Mouse (Mus musculus): ENCODE results near the gene Gm49322. TPM values are rescaled to one million over a fixed set of nuclear protein-coding genes. Genes with fewer than 3 reads are reported as not detected.

Gene Gm49322
- polyA plus RNA-seq, 1 experiment: 1.9 TPM

DNA sequence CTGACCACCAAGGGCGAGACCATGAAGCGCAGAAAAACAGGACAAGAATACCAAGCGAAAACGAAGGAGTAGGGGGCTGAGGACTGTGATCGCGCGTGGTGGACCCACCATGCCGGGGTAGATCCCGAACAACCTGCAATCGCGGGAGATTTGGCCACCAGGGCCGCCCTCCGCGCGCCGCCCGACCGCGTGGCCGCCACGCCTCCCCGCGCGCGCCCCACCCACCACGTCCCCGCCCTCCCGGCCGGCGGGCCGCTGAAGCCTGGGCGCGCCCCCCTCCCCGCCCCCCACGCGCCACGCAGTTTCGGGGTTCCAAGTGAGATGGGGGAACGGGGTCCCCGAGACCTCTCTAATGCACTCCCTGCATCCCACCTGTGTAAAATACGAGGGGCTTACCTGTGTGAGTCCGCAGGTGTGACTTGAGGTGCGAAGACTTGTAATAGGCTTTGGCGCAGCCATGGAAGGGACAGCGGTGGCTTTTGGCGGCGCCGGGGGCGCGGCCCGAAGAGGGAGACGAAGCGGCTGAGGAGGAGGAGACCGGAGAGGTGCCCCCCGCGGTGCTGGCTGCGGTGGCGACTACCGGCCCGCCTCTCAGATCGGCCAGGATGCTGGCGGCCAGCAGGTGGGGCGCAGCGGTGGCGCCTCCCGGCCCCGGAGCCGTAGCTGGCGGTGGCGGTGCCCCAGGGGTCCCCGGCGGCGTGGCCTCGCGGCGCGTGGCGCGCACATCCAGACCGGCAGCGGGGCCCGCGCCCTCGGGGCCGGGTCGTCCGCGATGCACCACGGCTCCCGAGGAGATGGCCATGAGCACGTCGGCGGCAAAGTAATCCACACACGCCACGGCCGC is 29.2 kb upstream of the Gm49322 start:
- no peak for TF ChIP-seq CTCF (IDR thresholded peaks at IDR 0.05; ENCODE audit: control insufficient read depth, insufficient read depth, insufficient replicate concordance, low read depth, low read length)
- no peaks in the 10 kb centered on the region for H3K27me3 ChIP-seq (ENCODE audit: control insufficient read depth, insufficient read depth, low read length)
- H3K4me3 ChIP-seq (ENCODE audit: control insufficient read depth, low read depth, low read length): peak overlapping the region; percentile 92
- no peaks in the 10 kb centered on the region for H3K36me3 ChIP-seq (ENCODE audit: control insufficient read depth, insufficient read depth, low read length)
- peaks cover 29% of the 10 kb centered on the region for H3K4me1 ChIP-seq (ENCODE audit: control insufficient read depth, insufficient read depth, low read length)
- peak overlapping the region; percentile 82 for H3K27ac ChIP-seq (ENCODE audit: control insufficient read depth, insufficient read depth, low read depth, low read length)

GRCm38 (mm10) chr10:80577195-80578130 is 28.4 kb upstream of the Gm49322 start, which contains the start of gene Klf16:
Klf16 (minus strand) TSS chr10:80577321.
- peaks cover 29% of the 10 kb centered on the region for H3K4me1 ChIP-seq (ENCODE audit: control insufficient read depth, insufficient read depth, low read length)
- H3K4me3 ChIP-seq (ENCODE audit: control insufficient read depth, low read depth, low read length): peak within 1 kb of the TSS; percentile 92
- TF ChIP-seq POLR2A (IDR thresholded peaks at IDR 0.05; ENCODE audit: control insufficient read depth, low read depth, low read length) (peak; percentile 64), CTCF (IDR thresholded peaks at IDR 0.05; ENCODE audit: control insufficient read depth, insufficient read depth, insufficient replicate concordance, low read depth, low read length) (no peak)
- H3K36me3 ChIP-seq (ENCODE audit: control insufficient read depth, insufficient read depth, low read length): no peaks in the 10 kb centered on the region
- H3K27ac ChIP-seq (ENCODE audit: control insufficient read depth, insufficient read depth, low read depth, low read length): peak within 1 kb of the TSS; percentile 86
- H3K27me3 ChIP-seq (ENCODE audit: control insufficient read depth, insufficient read depth, low read length): no peaks in the 10 kb centered on the region

DNA sequence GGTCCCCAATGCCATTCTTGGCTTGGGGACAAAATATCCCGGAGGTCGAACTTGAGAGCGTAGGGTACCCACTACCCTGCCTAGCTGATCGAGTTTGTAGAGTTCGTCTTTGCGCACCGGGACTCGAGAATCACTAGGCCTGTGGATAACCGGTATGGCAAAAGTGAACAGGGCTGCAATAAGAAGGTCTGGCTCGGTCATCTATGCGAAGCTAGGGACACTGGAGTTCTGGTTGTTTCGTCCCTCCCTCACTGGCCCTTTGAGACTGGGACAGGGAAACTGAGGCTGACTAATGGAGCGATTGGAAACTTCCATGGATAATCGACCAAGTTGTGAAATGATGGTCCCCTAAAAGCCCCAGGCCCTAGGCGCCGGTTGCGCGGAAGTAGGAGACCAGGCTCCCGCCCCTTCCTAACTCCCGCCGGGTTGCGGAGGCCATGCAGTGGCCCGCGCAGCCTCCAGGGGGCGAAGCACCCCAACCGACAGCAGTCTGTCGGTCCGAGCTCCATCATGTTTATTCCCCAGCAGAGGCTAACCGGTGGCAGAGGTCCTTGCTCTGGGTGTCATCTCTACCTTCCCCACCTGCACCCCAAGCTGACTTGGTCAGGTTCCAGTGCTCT is 27.6 kb upstream of the Gm49322 start:
- H3K36me3 ChIP-seq (ENCODE audit: control insufficient read depth, insufficient read depth, low read length): no peaks in the 10 kb centered on the region
- H3K4me3 ChIP-seq (ENCODE audit: control insufficient read depth, low read depth, low read length): peak overlapping the region; percentile 62
- H3K27me3 ChIP-seq (ENCODE audit: control insufficient read depth, insufficient read depth, low read length): no peaks in the 10 kb centered on the region
- H3K4me1 ChIP-seq (ENCODE audit: control insufficient read depth, insufficient read depth, low read length): peaks cover 29% of the 10 kb centered on the region
- peak overlapping the region; percentile 55 for H3K27ac ChIP-seq (ENCODE audit: control insufficient read depth, insufficient read depth, low read depth, low read length)
- peak; percentile 66 for TF ChIP-seq CTCF (IDR thresholded peaks at IDR 0.05; ENCODE audit: control insufficient read depth, insufficient read depth, insufficient replicate concordance, low read depth, low read length)
- peak; percentile 20; the same call in 1 of the 2 replicates for TF ChIP-seq POLR2A (IDR thresholded peaks at IDR 0.05; ENCODE audit: control insufficient read depth, low read depth, low read length)

DNA sequence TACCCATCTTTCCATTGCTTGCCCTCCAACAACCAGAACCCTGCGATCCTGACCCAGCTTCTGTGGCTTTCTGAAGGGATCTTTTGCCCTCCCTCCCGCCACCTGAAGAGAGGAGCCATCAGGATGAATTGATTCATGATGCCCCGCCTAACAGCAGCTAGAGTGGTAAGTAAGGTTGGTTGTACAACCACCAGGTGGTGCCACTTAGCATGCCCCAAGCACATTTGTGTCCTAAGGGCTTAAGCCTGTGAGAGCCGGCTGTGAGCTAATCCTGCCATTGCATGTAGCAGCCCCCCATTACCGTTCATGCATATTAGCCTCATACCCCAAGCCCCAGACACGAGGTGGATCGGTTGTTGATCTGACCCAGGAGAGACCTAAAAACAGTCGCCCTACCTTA is 26.9 kb upstream of the Gm49322 start:
- TF ChIP-seq POLR2A (IDR thresholded peaks at IDR 0.05; ENCODE audit: control insufficient read depth, low read depth, low read length) (no peak), CTCF (IDR thresholded peaks at IDR 0.05; ENCODE audit: control insufficient read depth, insufficient read depth, insufficient replicate concordance, low read depth, low read length) (peak; percentile 34; the same call in 1 of the 2 replicates)
- H3K27ac ChIP-seq (ENCODE audit: control insufficient read depth, insufficient read depth, low read depth, low read length): no peak overlapping the region

GRCm38 (mm10) chr10:80583047-80583446 is 22.8 kb upstream of the Gm49322 start:
- H3K4me1 ChIP-seq (ENCODE audit: control insufficient read depth, insufficient read depth, low read length): peaks cover 32% of the 10 kb centered on the region
- TF ChIP-seq CTCF (IDR thresholded peaks at IDR 0.05; ENCODE audit: control insufficient read depth, insufficient read depth, insufficient replicate concordance, low read depth, low read length) (no peak), POLR2A (IDR thresholded peaks at IDR 0.05; ENCODE audit: control insufficient read depth, low read depth, low read length) (no peak)
- H3K36me3 ChIP-seq (ENCODE audit: control insufficient read depth, insufficient read depth, low read length): no peaks in the 10 kb centered on the region

More for the DNA sequence above, 26.9 kb upstream of the Gm49322 start:
- Histone ChIP-seq H3K36me3 (ENCODE audit: control insufficient read depth, insufficient read depth, low read length) (no peaks in the 10 kb centered on the region), H3K4me1 (ENCODE audit: control insufficient read depth, insufficient read depth, low read length) (peaks cover 29% of the 10 kb centered on the region), H3K27me3 (ENCODE audit: control insufficient read depth, insufficient read depth, low read length) (no peaks in the 10 kb centered on the region), H3K4me3 (ENCODE audit: control insufficient read depth, low read depth, low read length) (no peak overlapping the region)

DNA sequence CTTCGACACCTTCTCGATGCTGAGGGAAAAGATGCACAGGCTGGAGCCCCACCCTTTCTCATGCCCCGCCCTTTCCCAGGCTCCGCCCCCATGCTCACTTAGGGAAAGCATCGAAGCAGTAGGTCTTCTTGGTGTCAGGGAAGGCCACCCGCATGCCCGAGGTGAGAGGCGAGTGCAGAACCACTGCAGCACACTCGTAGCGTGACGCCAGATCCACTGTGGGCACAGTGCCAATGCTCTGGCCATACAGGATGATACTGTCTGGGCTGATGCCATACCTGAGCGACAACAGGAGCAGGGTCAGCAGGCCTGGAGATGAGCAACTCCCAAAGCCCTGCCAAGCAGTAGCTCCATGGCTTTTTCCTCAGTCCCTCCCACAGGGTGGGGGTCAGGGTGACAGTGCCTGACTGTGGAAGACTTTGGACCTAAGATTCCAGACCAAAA is 21.8 kb upstream of the Gm49322 start:
- Histone ChIP-seq H3K36me3 (ENCODE audit: control insufficient read depth, insufficient read depth, low read length) (no peaks in the 10 kb centered on the region), H3K4me1 (ENCODE audit: control insufficient read depth, insufficient read depth, low read length) (peaks cover 28% of the 10 kb centered on the region), H3K4me3 (ENCODE audit: control insufficient read depth, low read depth, low read length) (no peak overlapping the region)

More at GRCm38 (mm10) chr10:80583047-80583446, 22.8 kb upstream of the Gm49322 start:
- Histone ChIP-seq H3K27ac (ENCODE audit: control insufficient read depth, insufficient read depth, low read depth, low read length) (no peak overlapping the region), H3K4me3 (ENCODE audit: control insufficient read depth, low read depth, low read length) (no peak overlapping the region), H3K27me3 (ENCODE audit: control insufficient read depth, insufficient read depth, low read length) (no peaks in the 10 kb centered on the region)

More for the DNA sequence above, 21.8 kb upstream of the Gm49322 start:
- TF ChIP-seq POLR2A (IDR thresholded peaks at IDR 0.05; ENCODE audit: control insufficient read depth, low read depth, low read length): no peak
- TF ChIP-seq CTCF (IDR thresholded peaks at IDR 0.05; ENCODE audit: control insufficient read depth, insufficient read depth, insufficient replicate concordance, low read depth, low read length): no peak
- no peak overlapping the region for H3K27ac ChIP-seq (ENCODE audit: control insufficient read depth, insufficient read depth, low read depth, low read length)
- no peaks in the 10 kb centered on the region for H3K27me3 ChIP-seq (ENCODE audit: control insufficient read depth, insufficient read depth, low read length)
